Mouse (Mus musculus): ENCODE measurements around the gene Morc2a. TPM values are rescaled to one million over a fixed set of nuclear protein-coding genes. Genes with fewer than 3 reads are reported as not detected.

The Morc2a gene
- polyA plus RNA-seq, 1 experiment from 2014 or later, result 33.3 TPM

GRCm38 (mm10) chr11:3738778-3739177 is 89.8 kb downstream of the Morc2a start:
- WGBS, result 64% methylated on average over 2 of the region's 2 CpGs
- Histone ChIP-seq H3K4me2 (no peak overlapping the region), H3K27ac (ENCODE audit: poor library complexity, severe bottlenecking) (no peak overlapping the region), H3K9ac (no peak overlapping the region), H3K4me3 (no peak overlapping the region), H3K9me3 (replicated peaks) (no peaks in the 10 kb centered on the region), H3K4me1 (replicated peaks) (no peaks in the 10 kb centered on the region), H3K36me3 (no peaks in the 10 kb centered on the region), H3K27me3 (replicated peaks) (peaks cover 11% of the 10 kb centered on the region; the same call in 1 of the 2 replicates)
- no peak for ATAC-seq (ENCODE audit: insufficient number of reproducible peaks, low FRiP score)

Other genes with a start within 250 kb of the Morc2a start
- 73.2 and 74.6 TPM in 2 replicates for gene Limk2, start 240.0 kb upstream of the Morc2a start, polyA plus RNA-seq (2016; fragmentation: Nextera tagmentation; extraction: Ambion mirVana)
- 26.3 and 26.5 TPM in 2 replicates for gene Rnf185, start 196.8 kb upstream of the Morc2a start, polyA plus RNA-seq (2016; fragmentation: Nextera tagmentation; extraction: Ambion mirVana)
- 0.26 and 0.30 TPM in 2 replicates for gene Pla2g3, start 160.9 kb upstream of the Morc2a start, polyA plus RNA-seq (2016; fragmentation: Nextera tagmentation; extraction: Ambion mirVana)
- 11.4 and 11.5 TPM in 2 replicates for gene Inpp5j, start 144.4 kb upstream of the Morc2a start, polyA plus RNA-seq (2016; fragmentation: Nextera tagmentation; extraction: Ambion mirVana)
- 125 and 129 TPM in 2 replicates for gene Selenom, start 134.5 kb upstream of the Morc2a start, polyA plus RNA-seq (2016; fragmentation: Nextera tagmentation; extraction: Ambion mirVana)
- 94.7 and 95.3 TPM in 2 replicates for gene Smtn, start 108.6 kb upstream of the Morc2a start, polyA plus RNA-seq (2016; fragmentation: Nextera tagmentation; extraction: Ambion mirVana)
- 0.32 TPM in 2 replicates for gene Osbp2, start 214.7 kb downstream of the Morc2a start, polyA plus RNA-seq (2016; fragmentation: Nextera tagmentation; extraction: Ambion mirVana)
- gene 4921536K21Rik, start 245.9 kb downstream of the Morc2a start, polyA plus RNA-seq (2016; fragmentation: Nextera tagmentation; extraction: Ambion mirVana), result 0.12 and 0.20 TPM in 2 replicates
- 13.5 and 14.5 TPM in 2 replicates for gene Dusp18, start 246.0 kb downstream of the Morc2a start, polyA plus RNA-seq (2016; fragmentation: Nextera tagmentation; extraction: Ambion mirVana)

Measured in heart, embryonic 12.5 days (tissue).